Mouse (Mus musculus) hindbrain, postnatal 0 days (tissue): ENCODE data around the gene Rabl3. TPM values are rescaled to one million over a fixed set of nuclear protein-coding genes. Genes with fewer than 3 reads are reported as not detected.

Source experiments
- ATAC-seq: fragments of 200-750 bp; cut with Nextera tagmentation; 2 replicates; pipeline ENCODE4 v1.8.0; 2017; ENCODE audit warnings: mild to moderate bottlenecking, moderate TSS enrichment, moderate library complexity
- DNase-seq: peaks from one replicate; pipeline ENCODE4 v3.0.0-alpha.2; 2015; ENCODE audit warnings: low spot score
- H3K27ac ChIP-seq: fragments of 300-500 bp; sonication (generic); 2 replicates; pipeline ENCODE4 v1.5.1; 2014; ENCODE audit warnings: mild to moderate bottlenecking
- H3K27me3 ChIP-seq: fragments of 300-500 bp; sonication (generic); 2 replicates; pipeline ENCODE4 v1.6.1; 2014; ENCODE audit warnings: low read length, mixed read lengths; ENCODE audit not compliant: insufficient read depth
- H3K36me3 ChIP-seq: fragments of 300-500 bp; sonication (generic); 2 replicates; pipeline ENCODE4 v1.6.1; 2014; ENCODE audit warnings: low read length, mixed read lengths; ENCODE audit not compliant: insufficient read depth
- H3K4me1 ChIP-seq: fragments of 300-500 bp; sonication (generic); 2 replicates; pipeline ENCODE4 v1.6.1; 2014; ENCODE audit warnings: antibody characterized with exemption, low read length, mixed read lengths; ENCODE audit not compliant: insufficient read depth
- H3K4me2 ChIP-seq: fragments of 300-500 bp; sonication (generic); 2 replicates; pipeline ENCODE4 v1.6.1; 2014; ENCODE audit warnings: low read depth, mild to moderate bottlenecking, low read length, moderate library complexity, mixed read lengths
- H3K4me3 ChIP-seq: fragments of 300-500 bp; sonication (generic); 2 replicates; pipeline ENCODE4 v1.5.1; 2014; ENCODE audit warnings: low read length
- H3K9ac ChIP-seq: fragments of 300-500 bp; sonication (generic); replicated peaks from 2 replicates; pipeline ENCODE4 v1.6.1; 2014; ENCODE audit warnings: mild to moderate bottlenecking, low read length, moderate library complexity, mixed read lengths
- H3K9me3 ChIP-seq: fragments of 300-500 bp; sonication (generic); 2 replicates; pipeline ENCODE4 v1.6.1; 2016; ENCODE audit warnings: low read length, mixed read lengths
- CTCF ChIP-seq: IDR thresholded peaks from 2 replicates; pipeline ENCODE4 v1.5.1; 2016; ENCODE audit warnings: antibody characterized with exemption, control low read depth, low read depth
- WGBS: fragments of 180-500 bp; shearing (Covaris S2); extraction: QIAGEN DNeasy Blood & Tissue Kit; methylation state at CpG from one replicate; pipeline ENCODE4 v1.1.7; 2014; 5-methylcytosine and 5-hydroxymethylcytosine counted together
- polyA plus RNA-seq: library from polyadenylated mRNA; unstranded; fragments of >200 nt; fragmentation: Nextera tagmentation; extraction: Ambion mirVana; gene quantifications from 2 replicates; pipeline ENCODE4 v1.2.1, GENCODE M21; 2015
- total RNA-seq: library from RNA; depleted of rRNA; stranded (reverse); fragments of >200 nt; gene quantifications from 2 replicates; pipeline ENCODE4 v1.2.3, GENCODE M21; 2014; rRNA removed

The Rabl3 gene
- total RNA-seq (6.8 and 17.9 TPM in 2 replicates), polyA plus RNA-seq (13.1 and 13.8 TPM in 2 replicates)

DNA sequence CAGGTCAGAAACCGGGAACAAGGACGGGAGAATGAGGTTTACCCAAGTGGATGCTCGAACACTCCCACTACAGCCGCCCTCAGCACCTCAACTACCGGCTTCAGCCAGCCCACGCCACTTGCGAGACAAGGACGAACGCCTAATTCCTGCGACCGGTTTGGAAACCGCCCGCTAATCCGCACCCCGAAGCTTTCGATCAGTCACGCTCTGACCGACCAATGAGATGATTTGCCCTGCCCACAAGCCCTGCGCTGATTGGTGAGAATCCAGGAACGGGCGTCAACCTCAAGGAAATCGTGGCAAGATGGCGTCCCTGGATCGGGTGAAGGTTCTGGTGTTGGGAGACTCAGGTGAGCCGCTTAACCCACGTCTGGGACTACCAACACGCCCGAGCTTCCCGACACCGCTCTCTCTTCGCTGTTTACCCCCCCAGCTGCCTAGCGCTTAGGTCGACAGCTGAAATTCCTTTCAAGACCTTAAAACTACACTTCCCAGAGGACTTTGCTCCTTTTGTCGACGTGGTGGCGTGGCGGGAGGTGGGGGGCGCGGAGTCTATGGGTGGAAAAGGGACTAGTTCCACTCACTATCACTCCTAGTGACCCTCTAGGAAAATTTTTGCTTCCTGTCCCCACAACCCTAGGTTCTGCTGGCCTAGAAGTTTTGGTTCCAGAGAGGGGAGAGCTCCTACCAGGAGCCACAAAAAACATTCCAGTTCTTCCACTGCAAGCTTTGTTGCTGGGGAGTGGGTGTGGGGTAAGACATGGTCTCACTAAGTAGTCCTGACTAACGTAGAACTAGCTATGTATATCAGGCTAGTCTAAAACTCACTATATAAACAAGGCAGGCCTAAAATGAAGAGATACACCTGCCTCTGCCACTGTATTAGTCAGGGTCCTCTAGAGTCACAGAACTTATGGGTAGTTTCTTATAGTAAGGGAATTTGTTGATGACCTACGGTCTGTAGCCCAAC is at the start of gene Rabl3, which contains the start of gene Gtf2e1:
Rabl3 (plus strand) TSS at position 275 of the 970 bp plus-strand sequence.
Gtf2e1 (minus strand) TSS at position 179 of the 970 bp plus-strand sequence.
- ATAC-seq (peak; percentile 100), DNase-seq (peak; percentile 99)
- H3K9me3 ChIP-seq: no peaks in the 10 kb centered on the region
- peaks cover 8% of the 10 kb centered on the region; the same call in 1 of the 2 replicates for H3K4me1 ChIP-seq
- peak; percentile 35 for TF ChIP-seq CTCF
- peak within 1 kb of the TSS; percentile 80 for H3K4me3 ChIP-seq
- H3K36me3 ChIP-seq: peaks cover 7% of the 10 kb centered on the region; the same call in 1 of the 2 replicates
- no peaks in the 10 kb centered on the region for H3K27me3 ChIP-seq
- peak within 1 kb of the TSS; percentile 88 for H3K4me2 ChIP-seq
- peak within 1 kb of the TSS; percentile 92 for H3K9ac ChIP-seq
- H3K27ac ChIP-seq: peak within 1 kb of the TSS; percentile 94
- WGBS: 2% methylated on average over 41 of the region's 41 CpGs

DNA sequence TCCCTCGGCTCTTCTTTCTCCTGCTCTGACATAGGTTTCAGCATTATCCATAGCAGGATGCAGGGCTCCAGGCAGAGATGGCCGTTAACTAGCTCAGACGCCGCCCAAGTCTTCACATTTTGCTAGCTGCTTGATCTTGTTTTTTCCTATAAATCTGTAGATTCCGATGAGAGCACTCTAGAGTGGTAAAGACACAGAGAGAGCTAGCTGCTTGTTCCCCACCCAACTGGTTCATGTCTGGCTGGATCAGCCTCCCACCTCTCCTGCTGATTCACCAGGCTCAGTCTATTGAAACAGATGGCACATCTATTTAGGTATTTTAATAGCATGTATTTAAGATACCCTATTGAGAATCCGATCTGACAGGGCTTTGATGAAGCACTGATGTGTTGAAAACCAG is 44.7 kb upstream of the Rabl3 start:
- ATAC-seq: no peak
- Histone ChIP-seq H3K4me2 (no peak overlapping the region), H3K36me3 (no peaks in the 10 kb centered on the region), H3K27me3 (no peaks in the 10 kb centered on the region), H3K4me3 (no peak overlapping the region), H3K9ac (no peak overlapping the region), H3K4me1 (no peaks in the 10 kb centered on the region), H3K27ac (no peak overlapping the region), H3K9me3 (no peaks in the 10 kb centered on the region)
- WGBS: 59% methylated on average over 6 of the region's 6 CpGs
- TF ChIP-seq CTCF: no peak
- DNase-seq: peak; percentile 31

- ATAC-seq (no peak), DNase-seq (peak; percentile 16)
- Histone ChIP-seq H3K27ac (no peak overlapping the region), H3K4me1 (no peaks in the 10 kb centered on the region), H3K4me2 (no peak overlapping the region), H3K27me3 (no peaks in the 10 kb centered on the region), H3K9me3 (no peaks in the 10 kb centered on the region), H3K4me3 (no peak overlapping the region), H3K9ac (no peak overlapping the region), H3K36me3 (no peaks in the 10 kb centered on the region)
- WGBS: 46% methylated on average over 9 of the region's 9 CpGs
- TF ChIP-seq CTCF: no peak
Observed at GRCm38 (mm10) chr16:37498581-37498980, 41.1 kb upstream of the Rabl3 start.

GRCm38 (mm10) chr16:37504517-37504916 is 35.2 kb upstream of the Rabl3 start:
- H3K36me3 ChIP-seq: no peaks in the 10 kb centered on the region
- WGBS: 31% methylated on average over 1 of the region's 1 CpGs
- peak; percentile 23 for DNase-seq
- no peak overlapping the region for H3K27ac ChIP-seq
- H3K4me2 ChIP-seq: no peak overlapping the region
- no peaks in the 10 kb centered on the region for H3K4me1 ChIP-seq
- H3K4me3 ChIP-seq: no peak overlapping the region
- H3K27me3 ChIP-seq: no peaks in the 10 kb centered on the region
- no peaks in the 10 kb centered on the region for H3K9me3 ChIP-seq
- TF ChIP-seq CTCF: peak; percentile 30; the same call in 1 of the 2 replicates
- no peak for ATAC-seq
- H3K9ac ChIP-seq: no peak overlapping the region

DNA sequence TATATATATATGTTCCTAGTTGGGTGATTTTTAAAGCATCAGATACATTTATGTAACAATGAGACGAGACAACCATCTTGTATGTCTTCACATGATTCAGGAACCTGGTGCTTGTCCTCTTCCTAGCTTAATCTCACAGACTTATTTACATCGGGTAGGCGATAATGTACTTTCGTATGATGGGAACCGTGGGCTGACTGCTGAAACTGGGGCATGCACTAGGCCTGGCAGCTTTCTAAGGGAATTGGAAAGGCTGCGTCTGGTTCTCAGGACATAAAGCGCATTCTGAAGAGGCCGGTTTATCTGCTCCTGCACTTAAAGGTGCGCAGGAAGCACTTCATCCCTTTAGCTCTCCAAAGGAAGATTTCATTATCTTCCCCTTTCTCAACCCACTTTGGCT is 32.9 kb upstream of the Rabl3 start:
- Histone ChIP-seq H3K4me3 (no peak overlapping the region), H3K9me3 (no peaks in the 10 kb centered on the region), H3K36me3 (peaks cover 4% of the 10 kb centered on the region; the same call in 1 of the 2 replicates), H3K27ac (no peak overlapping the region), H3K4me2 (no peak overlapping the region), H3K4me1 (no peaks in the 10 kb centered on the region), H3K27me3 (no peaks in the 10 kb centered on the region), H3K9ac (no peak overlapping the region)
- WGBS: 77% methylated on average over 9 of the region's 9 CpGs
- DNase-seq (no peak), ATAC-seq (no peak)
- TF ChIP-seq CTCF: no peak

DNA sequence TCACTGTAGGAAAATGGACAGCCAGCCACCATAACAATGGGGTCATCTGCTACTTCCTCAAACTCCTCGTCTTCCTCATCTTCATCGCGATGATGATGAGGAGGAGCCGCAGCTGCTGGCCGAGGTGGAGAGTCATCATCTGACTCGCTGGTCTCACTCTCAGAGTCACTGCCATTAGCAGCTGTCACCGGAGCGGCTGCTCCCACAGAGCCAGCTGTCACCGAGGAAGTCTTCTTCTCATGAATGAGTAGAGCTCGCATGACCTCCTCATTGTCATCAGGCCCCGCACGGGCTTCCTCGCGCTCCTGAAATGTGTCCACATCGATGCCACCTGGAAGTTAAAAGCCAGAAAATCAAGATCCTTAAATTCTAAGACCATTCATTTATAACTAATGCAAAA is 28.2 kb upstream of the Rabl3 start:
- no peak for TF ChIP-seq CTCF
- Histone ChIP-seq H3K36me3 (peaks cover 7% of the 10 kb centered on the region; the same call in 1 of the 2 replicates), H3K27me3 (no peaks in the 10 kb centered on the region), H3K4me3 (no peak overlapping the region), H3K4me2 (no peak overlapping the region), H3K9ac (no peak overlapping the region), H3K27ac (no peak overlapping the region), H3K9me3 (no peaks in the 10 kb centered on the region), H3K4me1 (no peaks in the 10 kb centered on the region)
- ATAC-seq: no peak
- WGBS: 84% methylated on average over 15 of the region's 15 CpGs
- no peak for DNase-seq

DNA sequence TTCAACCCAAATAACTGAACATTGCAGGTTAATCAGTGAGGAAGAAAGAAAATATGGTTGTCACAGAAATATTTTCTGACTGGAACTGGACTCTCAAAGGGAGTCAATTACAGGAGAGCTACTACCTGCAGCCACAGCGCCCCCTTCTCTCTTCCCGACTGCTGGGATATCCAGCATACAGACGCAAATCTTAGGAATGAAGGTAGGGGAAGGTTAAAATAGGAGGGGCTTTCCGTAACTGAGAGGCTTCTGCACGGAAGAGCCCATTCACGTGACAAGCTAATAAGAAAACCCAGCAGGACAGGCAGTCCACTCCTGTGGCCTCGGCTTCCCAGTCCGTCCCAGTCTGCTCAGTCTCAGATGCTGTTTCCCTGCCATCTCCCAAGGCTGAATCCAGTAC is 25.0 kb upstream of the Rabl3 start:
- ATAC-seq: no peak

More for the DNA sequence above, 25.0 kb upstream of the Rabl3 start:
- Histone ChIP-seq H3K27me3 (no peaks in the 10 kb centered on the region), H3K9me3 (no peaks in the 10 kb centered on the region), H3K36me3 (peaks cover 8% of the 10 kb centered on the region; the same call in 1 of the 2 replicates), H3K9ac (no peak overlapping the region), H3K4me2 (no peak overlapping the region), H3K27ac (no peak overlapping the region), H3K4me3 (no peak overlapping the region), H3K4me1 (no peaks in the 10 kb centered on the region)
- 79% methylated on average over 8 of the region's 8 CpGs for WGBS
- no peak for DNase-seq
- TF ChIP-seq CTCF: no peak
